8 mouse cellular contexts compared by ENCODE assay signal in genomic region chr9:59617307-59617973, GRCm38 (mm10). TPM values are rescaled to one million over a fixed set of nuclear protein-coding genes. Genes with fewer than 3 reads are reported as not detected.
A peak's percentile ranks its signal among the peaks of the same experiment; 100 is the strongest.
DNase-seq lines count a peak whose midpoint lies in the region; ATAC-seq and TF ChIP-seq lines count a peak whose summit lies in the region.

No protein-coding gene starts in this region.

- peak overlapping the region; percentile 50; the same call in 1 of the 2 replicates for H3K27ac ChIP-seq in spleen, adult 2 months (ENCODE audit: insufficient read depth, low read length)
- H3K27ac ChIP-seq in hindbrain, embryonic 12.5 days, result peak overlapping the region; percentile 95
- H3K27ac ChIP-seq in macrophage, result no peak overlapping the region

- peak; percentile 77 for ATAC-seq in hindbrain, embryonic 12.5 days (ENCODE audit: low FRiP score)
- ATAC-seq in CD4-positive, CD25-positive, alpha-beta regulatory T cell, adult 4 months, result no peak

- TF ChIP-seq POLR2A in spleen, adult 2 months (IDR thresholded peaks at IDR 0.05; ENCODE audit: low read depth, low read length), result no peak; the same call in 1 of the 2 replicates

- under 1% methylated on average over 58 of the region's 58 CpGs for whole genome bisulfite sequencing in spleen, adult 2 months
- under 1% methylated on average over 49 of the region's 58 CpGs for WGBS in hindbrain, embryonic 12.5 days
- WGBS in macrophage (ENCODE audit: missing documents), result 2% methylated on average over 57 of the region's 58 CpGs

- no peaks in the 10 kb centered on the region for H3K36me3 ChIP-seq in spleen, adult 2 months (ENCODE audit: control insufficient read depth, insufficient read depth, low read length)
- peaks cover 7% of the 10 kb centered on the region for H3K36me3 ChIP-seq in hindbrain, embryonic 12.5 days
- 0 out of 2 replicates have a peak, but pooled peaks cover under 1% of the 10 kb centered on the region for H3K36me3 ChIP-seq in macrophage (ENCODE audit: inconsistent target)

- peak; percentile 12 for DNase-seq in cerebellum, adult 11 months
- no peak for DNase-seq in cerebellum, postnatal 25 days
- DNase-seq in spleen, adult 2 months (ENCODE audit: low read depth in 1 of 2, low spot score in 2 of 2), result peak in 1 of 2 experiments; percentile 4
- no peak for DNase-seq in spleen, postnatal 14 days (ENCODE audit: low spot score in 2 of 2)
- no peak for DNase-seq in layer of hippocampus, adult 8-10 months (ENCODE audit: low spot score in 2 of 2)

- H3K9ac ChIP-seq in hindbrain, embryonic 12.5 days, result peak overlapping the region; percentile 90

- H3K4me1 ChIP-seq in spleen, adult 2 months (ENCODE audit: control insufficient read depth, insufficient read depth, insufficient read length), result no peaks in the 10 kb centered on the region; the same call in 1 of the 2 replicates
- H3K4me1 ChIP-seq in hindbrain, embryonic 12.5 days, result peaks cover 12% of the 10 kb centered on the region

- peak overlapping the region; percentile 70 for H3K4me2 ChIP-seq in hindbrain, embryonic 12.5 days (replicated peaks)

- no peaks in the 10 kb centered on the region for H3K9me3 ChIP-seq in hindbrain, embryonic 12.5 days (replicated peaks)

- peak overlapping the region; percentile 79 for H3K4me3 ChIP-seq in spleen, adult 2 months (ENCODE audit: extremely low read depth, insufficient read depth, insufficient read length)
- peak overlapping the region; percentile 91 for H3K4me3 ChIP-seq in hindbrain, embryonic 12.5 days
- H3K4me3 ChIP-seq in macrophage (ENCODE audit: inconsistent target), result peak overlapping the region; percentile 51

- no peak for TF ChIP-seq CTCF in spleen, adult 2 months (IDR thresholded peaks at IDR 0.05; ENCODE audit: extremely low read depth, insufficient read depth, insufficient read length, insufficient replicate concordance)

- no peaks in the 10 kb centered on the region; the same call in 1 of the 2 replicates for H3K79me2 ChIP-seq in macrophage (ENCODE audit: inconsistent target)

- H3K27me3 ChIP-seq in spleen, adult 2 months (ENCODE audit: control insufficient read depth, insufficient read depth, low read length), result no peaks in the 10 kb centered on the region
- no peaks in the 10 kb centered on the region for H3K27me3 ChIP-seq in hindbrain, embryonic 12.5 days

RNA-seq across cellular contexts. Expression of gene Parp6, which starts 0.4 kb away (rescaled TPM):
- polyA plus RNA-seq in spleen, adult 2 months (2012; rRNA removed), result 15.6 and 16.3 TPM in 2 replicates
- polyA plus RNA-seq in hindbrain, embryonic 12.5 days (2016; fragmentation: Nextera tagmentation; extraction: Ambion mirVana), result 127 TPM in 2 replicates
- total RNA-seq in macrophage (2018; cell fraction: chromatin; rRNA removed), result 100 to 1,000 TPM in 3 of 26 experiments, 10 to 100 TPM in 23; 20.5 to 116 (median 57.6) TPM
- total RNA-seq in macrophage (2018; cell fraction: cytosol; rRNA removed), result 10 to 100 TPM in 12 of 26 experiments, 1 to 10 TPM in 14; 6.8 to 12.4 (median 9.8) TPM
- total RNA-seq in macrophage (2018; cell fraction: nucleus; rRNA removed), result 10 to 100 TPM in 25 of 26 experiments, 1 to 10 TPM in 1; 9.1 to 79.5 (median 26.4) TPM
- polyA plus RNA-seq in macrophage (2018), result 7.7 to 12.5 TPM (median 10.1 TPM) in 3 replicates
- polyA plus RNA-seq in CD4-positive, CD25-positive, alpha-beta regulatory T cell, adult 4 months (2017; shearing (Covaris generic)), result 10 to 100 TPM; 35.0 to 53.6 TPM
- total RNA-seq in layer of hippocampus, adult 8-10 months (2022), result 100 to 1,000 TPM; 118 to 145 (median 127) TPM

RNA-seq across cellular contexts. Expression of gene Pkm, which starts 38.7 kb away (rescaled TPM):
- polyA plus RNA-seq in spleen, adult 2 months (2012; rRNA removed), result 408 and 499 TPM in 2 replicates
- 1,402 and 1,486 TPM in 2 replicates for polyA plus RNA-seq in hindbrain, embryonic 12.5 days (2016; fragmentation: Nextera tagmentation; extraction: Ambion mirVana)
- 100 to 1,000 TPM; 129 to 556 (median 289) TPM for total RNA-seq in macrophage (2018; cell fraction: chromatin; rRNA removed)
- total RNA-seq in macrophage (2018; cell fraction: cytosol; rRNA removed), result 100 to 1,000 TPM; 377 to 606 (median 504) TPM
- total RNA-seq in macrophage (2018; cell fraction: nucleus; rRNA removed), result 100 to 1,000 TPM; 209 to 932 (median 367) TPM
- 486 to 1,380 TPM (median 674 TPM) in 3 replicates for polyA plus RNA-seq in macrophage (2018)
- 1,000 to 10,000 TPM in 1 of 2 experiments, 100 to 1,000 TPM in 1; 810 to 1,266 TPM for polyA plus RNA-seq in CD4-positive, CD25-positive, alpha-beta regulatory T cell, adult 4 months (2017; shearing (Covaris generic))
- total RNA-seq in layer of hippocampus, adult 8-10 months (2022), result 1,000 to 10,000 TPM; 1,385 to 1,484 (median 1,437) TPM

RNA-seq across cellular contexts. Expression of gene Celf6, which starts 39.7 kb away (rescaled TPM):
- 0.07 TPM in 1 of 2 replicates, not detected in the other for polyA plus RNA-seq in spleen, adult 2 months (2012; rRNA removed)
- polyA plus RNA-seq in hindbrain, embryonic 12.5 days (2016; fragmentation: Nextera tagmentation; extraction: Ambion mirVana), result 20.7 and 21.5 TPM in 2 replicates
- total RNA-seq in macrophage (2018; cell fraction: chromatin; rRNA removed), result under 1 TPM in 1 of 26 experiments, not detected in 25; 0.44 TPM
- under 1 TPM in 1 of 26 experiments, not detected in 25; under 0.01 TPM for total RNA-seq in macrophage (2018; cell fraction: cytosol; rRNA removed)
- under 1 TPM in 1 of 26 experiments, not detected in 25; 0.27 TPM for total RNA-seq in macrophage (2018; cell fraction: nucleus; rRNA removed)
- not detected in 3 replicates for polyA plus RNA-seq in macrophage (2018)
- not detected for polyA plus RNA-seq in CD4-positive, CD25-positive, alpha-beta regulatory T cell, adult 4 months (2017; shearing (Covaris generic))
- 10 to 100 TPM; 27.3 to 34.8 (median 31.1) TPM for total RNA-seq in layer of hippocampus, adult 8-10 months (2022)

Comparison
In these comparisons a context has a peak if more than half of its experiments do, and no peak if none do; other contexts are left out.
1. RNA of gene Celf6, which starts 39.7 kb away (polyA plus RNA-seq): 20.7 to 21.5 TPM in hindbrain, embryonic 12.5 days; 0.07 TPM in spleen, adult 2 months, not detected in CD4-positive, CD25-positive, alpha-beta regulatory T cell, adult 4 months and not detected in macrophage; every median in the first group is over 10 times any median in the second.
2. Peak in every context shown above with its lines, with median percentiles within 50 percentile points of each other: H3K4me3 ChIP-seq.